Mouse (Mus musculus): Measurements from ENCODE around the gene Gys2. TPM values are rescaled to one million over a fixed set of nuclear protein-coding genes. Genes with fewer than 3 reads are reported as not detected.

Gys2 gene
- not detected for total RNA-seq (2023)

DNA sequence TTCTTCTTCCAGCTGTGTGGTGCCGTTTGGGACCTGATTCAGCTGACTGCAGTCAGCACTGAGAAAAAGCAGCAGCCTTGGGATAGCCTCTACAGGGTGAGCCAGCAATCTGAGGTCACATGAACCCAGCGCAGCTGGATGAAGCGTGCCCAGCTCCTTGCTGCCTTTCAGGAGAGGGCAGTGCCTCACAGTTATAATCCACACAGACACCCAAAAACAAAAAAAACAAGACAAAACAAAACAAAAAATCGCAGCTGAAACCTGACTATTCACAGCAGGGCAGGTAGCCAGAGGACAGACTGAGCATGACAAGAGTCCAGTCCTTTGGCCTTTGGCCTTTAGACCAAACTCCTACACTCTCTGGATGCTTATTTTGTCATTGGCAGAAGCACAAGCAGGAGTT is at the start of gene Gys2:
Gene Gys2, minus strand, starts transcription at position 309 of the 403 bp plus-strand sequence.

DNA sequence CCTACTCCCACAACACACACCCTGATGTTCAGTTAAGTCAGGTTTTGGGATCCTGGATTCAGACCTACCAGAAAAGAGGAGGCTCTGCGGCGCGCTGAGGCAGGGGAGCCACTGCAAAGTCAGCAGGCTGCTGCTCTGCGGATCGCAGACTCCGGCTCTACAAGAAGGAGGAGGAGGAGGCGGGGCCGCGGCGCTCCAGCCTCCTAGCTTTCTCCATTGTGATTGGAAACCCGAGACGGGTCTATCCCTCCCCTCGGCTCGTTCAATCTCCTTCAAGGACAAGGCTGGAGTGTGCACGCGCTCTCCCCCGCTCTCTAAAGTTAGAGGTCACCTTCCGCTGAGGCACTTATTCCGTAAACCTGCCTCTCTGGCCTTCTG is 34.9 kb upstream of the Gys2 start, which contains the start of gene Ldhb:
Gene Ldhb, minus strand, starts transcription at position 173 of the 378 bp plus-strand sequence.

DNA sequence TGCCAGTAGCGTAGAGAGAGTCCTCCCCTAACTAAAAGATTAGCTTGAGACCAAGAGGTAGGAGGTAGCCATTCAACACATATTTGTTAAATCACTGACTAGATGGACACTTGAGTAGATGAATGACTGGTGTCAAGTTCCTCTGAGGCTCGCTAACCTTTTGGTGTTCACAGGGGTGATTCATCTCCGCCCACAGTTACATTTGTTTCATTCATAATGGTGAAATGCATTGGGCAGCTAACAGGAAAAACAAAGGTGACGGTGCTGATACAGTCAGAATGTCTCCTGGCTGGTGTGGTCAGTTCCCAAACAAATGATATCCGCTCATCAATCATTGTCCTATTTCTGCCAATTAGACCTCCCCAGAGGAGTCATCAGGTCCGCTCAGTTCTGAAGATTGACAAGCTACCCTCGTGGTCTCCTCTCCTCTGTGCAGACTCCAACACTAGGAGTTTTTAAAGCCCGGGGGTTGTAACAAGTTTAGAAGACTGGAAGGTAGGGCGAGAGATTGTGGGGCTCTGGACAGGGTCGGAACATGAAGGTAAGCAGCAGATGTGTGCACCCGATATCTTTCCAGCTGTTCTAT is 59.9 kb downstream of the Gys2 start, which contains the start of gene Spx:
Gene Spx, plus strand, starts transcription at position 536 of the 586 bp plus-strand sequence.

DNA sequence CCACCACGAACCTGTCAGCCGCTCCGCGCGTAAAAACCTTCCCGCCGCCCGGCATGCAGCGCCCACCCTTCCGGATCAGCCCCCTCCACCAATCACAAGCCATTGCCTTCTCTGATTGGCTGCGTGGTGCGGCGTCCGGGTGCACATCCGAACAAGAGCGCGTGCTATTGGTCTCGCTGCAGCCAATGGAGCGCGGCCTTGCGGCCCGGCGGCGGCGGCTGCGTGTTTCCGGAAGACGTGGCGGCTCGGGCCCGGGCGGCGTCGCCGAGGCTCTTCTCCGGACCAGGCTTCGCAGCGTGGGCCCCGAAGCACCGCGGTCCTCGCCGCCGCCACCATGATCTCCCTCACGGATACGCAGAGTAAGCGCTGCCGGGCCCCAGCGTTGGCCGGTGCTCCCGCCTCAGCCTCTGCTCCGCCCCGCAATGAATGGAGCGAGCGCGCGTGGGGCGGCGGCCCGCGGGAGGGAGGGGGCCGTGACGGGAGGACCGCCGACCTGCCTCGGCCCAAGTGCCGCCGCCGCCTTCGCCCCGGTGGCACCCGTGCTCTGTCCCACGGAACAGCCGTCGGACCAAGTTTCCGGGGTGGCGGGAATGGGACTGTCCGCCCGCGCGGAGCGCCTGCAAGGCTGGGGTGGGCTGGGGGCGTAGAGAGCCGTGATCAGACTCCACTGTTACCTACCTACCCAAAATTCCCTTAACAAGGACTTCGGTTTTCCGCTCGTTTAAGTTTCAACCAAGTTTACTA is 85.7 kb downstream of the Gys2 start, which contains the start of the genes Recql and Golt1b:
Gene Recql, minus strand, starts transcription at position 77 of the 744 bp plus-strand sequence.
Gene Golt1b, plus strand, starts transcription at position 211 of the 744 bp plus-strand sequence.

Other genes starting within 250 kb of the Gys2 start
- not detected for gene Iapp, start 174.7 kb downstream of the Gys2 start, total RNA-seq (2023)
- gene Slco1a5, start 150.1 kb downstream of the Gys2 start, total RNA-seq (2023), result not detected
- 31.7 TPM for gene Pyroxd1, start 127.5 kb downstream of the Gys2 start, total RNA-seq (2023)
- 23.8 TPM for gene Recql, start 86.0 kb downstream of the Gys2 start, total RNA-seq (2023)
- gene Golt1b, start 85.9 kb downstream of the Gys2 start, total RNA-seq (2023), result 31.1 TPM
- 3.6 TPM for gene Spx, start 59.7 kb downstream of the Gys2 start, total RNA-seq (2023)
- gene Ldhb, start 34.8 kb upstream of the Gys2 start, total RNA-seq (2023), result 35.8 TPM
- 0.32 TPM for gene Kcnj8, start 98.5 kb upstream of the Gys2 start, total RNA-seq (2023)
- gene Abcc9, start 229.2 kb upstream of the Gys2 start, total RNA-seq (2023), result not detected

Measured in CD4-positive naive resting alpha-beta T cell, adult 76 days (primary cell).